Mouse (Mus musculus) left cerebral cortex, postnatal 4 days (tissue): ENCODE results near the gene Prrx2. TPM values are rescaled to one million over a fixed set of nuclear protein-coding genes. Genes with fewer than 3 reads are reported as not detected.

ENCODE experiments used
- DNase-seq: peaks from one replicate; pipeline ENCODE4 v3.0.0-alpha.2; 2022
- intact Hi-C: fragments of 180-260 bp; cut with DNase I; formaldehyde crosslinking; loops from one replicate; pipeline ENCODE4 v1.15.1; 2025
- total RNA-seq, 2 experiments: library from RNA; stranded (reverse); gene quantifications; 2 replicates each; pipeline ENCODE4 v1.2.3; 2021

The Prrx2 gene
- total RNA-seq: 1 to 10 TPM; 2.5 to 3.7 TPM

DNA sequence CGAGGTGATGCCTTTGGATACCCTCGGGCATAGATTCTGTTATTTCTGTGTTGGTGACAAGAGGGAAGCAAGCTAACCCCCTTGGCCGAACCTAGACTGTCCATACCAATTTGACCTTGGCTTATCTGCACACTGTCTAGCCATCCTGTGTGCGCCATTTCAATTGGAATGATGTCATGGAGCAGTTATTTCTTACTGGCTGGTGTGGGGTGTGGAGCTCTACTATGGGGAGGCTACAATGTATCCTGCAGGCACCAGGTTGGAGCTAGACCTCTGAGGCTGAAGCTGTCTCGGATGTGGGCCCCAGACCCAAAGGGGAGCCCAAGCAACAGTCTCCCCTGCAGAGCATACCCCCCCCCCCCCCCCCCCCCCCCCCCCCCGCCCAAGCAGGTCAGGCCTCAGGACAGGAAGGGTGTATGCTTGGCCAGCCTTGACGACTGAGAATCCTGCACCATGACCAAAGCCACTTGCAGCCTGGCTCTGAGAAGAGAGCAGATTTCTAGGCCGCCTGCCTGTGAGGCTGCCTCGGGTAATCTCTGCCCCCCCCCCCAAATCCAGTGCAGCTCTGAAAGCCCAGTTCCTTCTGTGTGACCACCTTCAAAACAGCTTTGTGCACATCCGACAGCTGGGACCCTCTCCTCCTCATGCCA is at the start of gene Prrx2:
Gene Prrx2 (plus strand): TSS at position 600 of the 650 bp plus-strand sequence.
- no peak for DNase-seq
- intact Hi-C loops: no loop called here

DNA sequence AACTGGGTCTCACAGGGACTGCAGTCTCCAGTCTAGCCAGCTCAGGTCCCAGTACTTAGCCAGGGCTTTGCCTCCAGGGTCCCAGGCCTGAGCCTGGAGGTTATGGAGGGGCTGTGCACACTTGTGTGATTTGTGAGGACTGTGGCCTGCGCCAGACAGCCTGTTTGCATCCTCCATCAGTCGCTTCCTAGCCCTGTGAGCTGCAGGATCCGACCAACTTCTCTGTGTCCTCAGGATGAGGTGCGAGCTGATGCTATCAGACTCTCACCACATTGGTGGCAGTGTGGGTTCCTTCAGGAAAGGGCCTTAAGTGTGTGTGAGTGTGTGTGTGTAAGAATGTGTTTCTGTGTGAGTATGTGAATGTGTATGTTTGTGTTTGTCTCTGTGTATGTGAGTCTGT is 47.3 kb upstream of the Prrx2 start:
- intact Hi-C loops: loop anchor here (5.0 kb wide), 1 partner anchor 65 kb away; no protein-coding TSS in a partner anchor
- DNase-seq: no peak

DNA sequence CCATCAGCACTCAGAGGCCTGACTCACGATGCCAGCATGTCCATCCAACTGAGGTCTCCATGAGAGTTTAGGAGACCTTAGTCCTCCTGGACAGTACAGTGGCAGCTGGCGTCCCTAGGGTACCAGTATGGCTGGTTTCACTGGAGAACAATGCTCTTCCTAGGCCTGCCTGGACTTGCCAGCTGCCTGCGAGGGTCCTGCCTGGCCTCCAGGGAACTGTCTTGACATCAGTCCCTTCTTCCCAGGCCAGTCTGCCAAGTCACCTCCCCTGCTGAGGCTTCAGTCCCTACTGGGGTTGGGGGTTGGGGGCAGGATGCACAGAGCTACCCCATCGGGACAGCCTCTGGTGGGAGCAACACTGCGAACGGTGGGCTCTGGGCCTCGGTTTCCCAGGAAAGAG is 42.7 kb upstream of the Prrx2 start:
- DNase-seq: peak; percentile 32
- intact Hi-C loops: loop anchor here (5.0 to 10.0 kb wide), 2 partner anchors 177 to 355 kb away; no protein-coding TSS in a partner anchor

DNA sequence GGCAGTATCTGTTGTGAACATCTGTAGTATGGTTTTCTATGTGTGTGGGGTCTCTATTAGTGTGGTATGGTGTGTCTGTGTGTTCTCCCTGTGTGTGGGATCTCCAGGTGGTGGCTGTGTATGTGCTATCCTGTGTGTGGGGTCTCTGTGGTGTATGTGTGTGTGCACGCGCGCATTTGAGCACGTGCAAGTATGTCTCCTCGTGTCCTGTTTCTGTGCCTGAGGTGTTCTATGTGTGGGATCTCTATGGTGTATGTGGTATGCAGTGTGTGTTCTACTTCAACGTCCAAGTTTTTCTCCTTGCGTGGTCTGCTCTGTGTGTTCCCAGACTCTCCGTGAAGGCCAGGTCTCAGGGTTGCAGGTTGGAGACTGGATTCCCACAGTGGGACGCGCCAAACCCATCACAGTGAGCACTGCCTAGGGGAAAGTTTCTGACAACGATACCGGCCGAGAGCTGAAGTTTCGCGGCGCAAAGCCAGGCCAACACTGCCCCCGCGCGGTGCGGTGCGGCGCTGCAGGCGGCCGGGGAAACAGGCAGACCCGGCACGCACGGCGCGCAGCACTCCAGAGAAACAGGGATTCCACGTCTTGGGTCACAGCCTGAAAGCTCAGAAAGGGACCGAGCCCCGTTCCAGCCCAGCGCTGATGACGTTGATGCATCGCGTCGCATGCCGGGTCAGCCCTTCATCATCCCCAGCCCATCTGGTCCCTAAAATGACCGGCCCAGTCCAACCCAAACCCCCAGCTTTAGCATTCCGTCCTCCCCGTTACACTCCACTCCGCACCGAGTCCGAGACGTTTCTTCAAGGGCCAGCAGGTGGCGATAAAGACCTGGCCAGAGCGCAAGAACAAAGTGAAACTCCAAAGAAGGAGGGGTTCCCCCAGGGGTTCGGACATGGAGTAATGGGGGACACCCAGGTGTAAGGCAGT is 40.3 kb upstream of the Prrx2 start:
- intact Hi-C loops: loop anchor here (5.0 to 10.0 kb wide), 2 partner anchors 180 to 357 kb away; no protein-coding TSS in a partner anchor
- DNase-seq: peak; percentile 94

DNA sequence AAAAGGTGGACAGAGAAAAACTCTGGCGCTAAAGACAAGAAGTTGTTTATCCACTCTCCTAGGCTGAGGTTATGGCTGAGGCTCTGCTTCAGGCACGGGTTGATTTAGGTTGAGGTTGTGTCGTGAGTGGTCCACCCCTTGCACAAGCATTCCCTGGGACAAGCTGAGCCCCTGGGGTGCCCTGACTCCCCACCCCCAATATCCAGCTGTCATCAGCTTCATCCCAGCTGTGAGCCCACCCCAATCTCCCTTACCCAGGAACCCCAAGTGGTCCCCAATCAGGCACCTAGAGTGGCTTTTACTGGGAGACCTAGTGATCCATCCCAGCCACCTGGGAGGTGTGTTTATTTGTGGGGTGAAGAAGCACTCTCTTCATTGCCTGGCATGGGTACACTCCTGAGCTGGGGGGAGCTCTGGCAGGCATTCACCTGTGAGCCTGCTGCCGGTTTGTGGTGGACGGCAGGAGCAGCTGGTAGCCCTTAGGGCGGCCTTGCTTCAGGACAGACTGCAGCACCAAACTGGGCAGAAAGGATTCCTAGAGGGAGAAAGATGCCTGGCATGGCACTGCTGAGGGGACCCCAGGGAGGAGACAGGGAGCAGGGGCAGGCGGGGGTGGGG is 39.4 kb upstream of the Prrx2 start:
- no peak for DNase-seq
- intact Hi-C loops: loop anchor here (10.0 kb wide), 1 partner anchor 181 kb away; no protein-coding TSS in a partner anchor

DNA sequence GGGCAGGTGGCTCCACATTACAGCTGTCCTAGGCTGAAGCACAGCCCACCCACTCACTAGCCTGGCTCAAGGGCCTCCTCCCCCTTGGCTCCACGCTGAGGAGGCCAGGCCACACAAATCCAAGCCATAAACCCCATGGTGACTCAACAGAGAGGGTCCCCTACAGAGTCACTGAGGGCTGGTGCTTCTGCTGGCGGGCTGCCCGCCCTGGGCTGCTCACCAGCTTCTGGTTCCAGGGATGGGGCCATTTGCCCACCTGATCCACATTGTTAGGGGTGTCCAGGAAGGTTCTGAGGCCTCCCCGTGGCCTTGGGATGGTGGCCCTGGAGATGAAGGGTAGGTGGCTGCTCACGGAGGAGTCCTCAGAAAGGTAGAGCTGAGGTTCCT is 38.9 kb upstream of the Prrx2 start:
- peak; percentile 69 for DNase-seq

DNA sequence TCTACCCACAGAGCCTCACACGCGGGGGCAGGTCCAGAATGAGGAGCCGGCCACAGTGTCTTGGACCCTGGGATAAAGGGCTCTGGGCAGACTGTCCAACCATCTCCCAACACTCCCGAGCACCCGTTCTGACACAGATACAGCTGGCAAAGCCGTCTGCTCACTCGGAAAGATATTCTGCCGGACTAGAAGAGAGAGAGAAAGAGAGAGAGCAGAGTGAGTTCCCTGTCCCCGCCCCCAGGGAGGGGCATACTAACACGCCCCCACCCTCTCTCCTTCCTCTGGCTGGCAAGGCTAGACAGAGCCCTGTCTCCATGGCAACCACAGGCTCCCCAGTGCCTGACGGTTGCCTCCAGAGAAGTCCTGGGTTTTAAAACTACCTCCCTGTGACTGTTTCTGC is 38.4 kb upstream of the Prrx2 start:
- intact Hi-C loops: loop anchor here (10.0 kb wide), 1 partner anchor 182 kb away; no protein-coding TSS in a partner anchor
- peak; percentile 91 for DNase-seq

More for the DNA sequence above, 38.9 kb upstream of the Prrx2 start:
- intact Hi-C loops: loop anchor here (10.0 kb wide), 1 partner anchor 181 kb away; no protein-coding TSS in a partner anchor

DNA sequence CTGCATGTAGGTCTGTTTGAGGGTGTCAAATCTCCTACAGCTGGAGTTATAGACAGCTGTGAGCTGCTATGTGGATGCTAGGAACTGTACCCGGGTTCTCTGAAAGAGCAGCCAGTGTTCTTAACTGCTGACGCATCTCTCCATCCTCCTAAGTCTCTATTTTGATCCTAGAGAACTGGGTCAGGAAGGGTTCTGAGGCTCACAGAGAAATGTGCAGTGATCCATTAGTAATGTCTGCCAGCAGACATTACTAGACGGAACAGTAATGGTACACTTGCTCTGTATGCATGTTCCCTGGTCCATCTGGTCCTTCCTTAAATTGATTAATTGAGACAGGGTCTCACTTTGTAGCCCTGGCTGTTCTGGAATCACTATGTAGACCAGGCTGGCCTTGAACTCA is 35.3 kb upstream of the Prrx2 start:
- no peak for DNase-seq
- intact Hi-C loops: loop anchor here (10.0 kb wide), 1 partner anchor 185 kb away; no protein-coding TSS in a partner anchor

DNA sequence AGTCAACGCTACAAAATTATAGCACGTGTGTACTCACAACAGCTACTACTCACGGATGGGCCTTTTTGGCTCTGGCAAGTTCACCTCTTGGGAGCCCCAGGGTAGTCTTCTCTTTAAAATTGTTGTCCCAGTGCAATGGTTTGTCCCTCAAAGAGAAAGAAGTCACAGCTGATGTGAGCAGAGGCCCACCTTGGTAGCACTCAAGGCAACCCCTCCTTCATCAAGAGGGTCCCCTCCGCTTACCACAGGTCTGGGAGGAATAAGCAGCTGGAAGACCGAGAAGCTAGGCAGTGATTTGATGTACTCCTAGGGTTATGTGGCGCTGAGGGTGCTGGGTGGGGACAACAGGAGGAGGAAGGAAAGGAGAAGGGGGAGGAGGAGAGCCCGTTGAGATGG is 34.1 kb upstream of the Prrx2 start:
- intact Hi-C loops: no loop called here
- no peak for DNase-seq

DNA sequence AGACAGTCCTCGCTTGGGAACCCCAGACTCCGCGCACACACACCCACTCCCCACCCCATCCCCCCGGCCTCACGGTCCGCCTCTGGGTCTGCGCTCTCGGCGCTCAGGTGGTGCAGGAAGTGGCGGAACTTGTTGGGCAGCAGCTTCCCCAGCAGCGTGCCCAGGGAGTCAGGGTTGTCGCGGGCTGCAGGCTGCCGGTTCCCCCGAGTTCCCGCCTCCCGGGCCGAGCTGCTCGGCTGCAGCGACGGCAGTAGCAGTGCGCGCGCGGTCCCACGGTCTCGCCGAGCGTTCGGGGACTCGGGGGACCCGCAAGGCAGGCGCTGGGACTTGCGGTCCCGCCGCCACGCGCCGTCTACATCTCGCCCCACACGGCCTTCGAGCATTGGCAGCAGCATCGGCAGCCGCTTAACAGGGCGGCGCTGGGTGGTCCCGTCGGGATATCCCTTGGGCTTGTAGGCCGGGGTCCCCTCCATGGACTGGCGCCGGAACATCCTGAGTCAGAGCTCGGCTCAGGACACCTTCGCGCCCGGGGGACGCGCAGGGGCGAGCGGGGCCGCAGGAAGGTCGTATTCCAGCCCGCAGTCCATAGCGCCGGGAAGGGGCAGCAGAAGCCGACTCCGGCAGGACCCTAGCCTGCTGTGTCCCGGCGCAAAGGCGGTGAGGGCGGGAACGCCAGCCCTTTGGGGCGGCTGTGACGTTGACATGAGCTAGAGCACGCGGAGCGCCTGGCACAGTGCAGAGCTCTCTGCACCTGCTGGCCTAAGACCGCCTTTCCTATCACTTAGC is 33.5 kb upstream of the Prrx2 start:
- no peak for DNase-seq
- intact Hi-C loops: no loop called here

DNA sequence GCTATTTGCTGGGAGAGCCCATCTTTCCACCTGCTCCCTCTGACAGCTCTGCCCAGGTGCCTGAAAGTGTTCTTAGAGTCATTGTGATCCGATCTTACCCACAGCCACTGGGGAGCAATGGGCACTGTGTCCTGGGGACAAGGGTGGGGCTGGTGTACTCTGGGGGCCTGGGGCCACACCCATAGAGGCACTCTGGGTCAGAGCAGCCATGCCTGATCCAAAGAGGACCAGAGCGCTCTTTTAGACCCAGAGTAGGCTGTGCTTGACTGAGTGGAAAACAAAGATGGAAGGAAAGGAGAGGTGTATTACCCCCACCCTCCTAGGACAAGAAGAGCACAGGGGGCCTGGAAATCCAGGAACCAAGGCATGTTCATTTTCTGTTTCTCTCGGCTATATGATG is 31.2 kb upstream of the Prrx2 start, which contains the start of gene 1700001O22Rik:
Gene 1700001O22Rik (minus strand): TSS at position 58 of the 400 bp plus-strand sequence.
- intact Hi-C loops: no loop called here
- no peak for DNase-seq

DNA sequence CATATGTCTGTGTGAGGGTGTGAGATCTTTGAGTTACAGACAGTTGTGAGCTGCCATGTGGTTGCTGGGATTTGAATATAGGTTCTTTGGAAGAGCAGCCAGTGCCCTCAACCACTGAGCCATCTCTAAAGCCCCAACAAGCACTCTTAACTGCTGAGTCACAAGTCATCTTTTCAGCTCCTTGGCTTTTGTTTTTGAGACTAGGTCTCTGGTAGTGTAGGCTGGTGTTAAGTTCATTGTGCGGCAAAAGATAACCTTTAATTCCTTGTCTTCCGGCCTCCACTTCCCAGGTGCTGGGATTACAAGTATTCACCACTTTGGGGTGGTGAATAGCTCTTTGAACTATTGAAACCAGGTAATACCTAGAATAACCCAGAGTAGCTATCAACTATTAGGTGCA is 28.8 kb upstream of the Prrx2 start:
- intact Hi-C loops: no loop called here
- DNase-seq: no peak

DNA sequence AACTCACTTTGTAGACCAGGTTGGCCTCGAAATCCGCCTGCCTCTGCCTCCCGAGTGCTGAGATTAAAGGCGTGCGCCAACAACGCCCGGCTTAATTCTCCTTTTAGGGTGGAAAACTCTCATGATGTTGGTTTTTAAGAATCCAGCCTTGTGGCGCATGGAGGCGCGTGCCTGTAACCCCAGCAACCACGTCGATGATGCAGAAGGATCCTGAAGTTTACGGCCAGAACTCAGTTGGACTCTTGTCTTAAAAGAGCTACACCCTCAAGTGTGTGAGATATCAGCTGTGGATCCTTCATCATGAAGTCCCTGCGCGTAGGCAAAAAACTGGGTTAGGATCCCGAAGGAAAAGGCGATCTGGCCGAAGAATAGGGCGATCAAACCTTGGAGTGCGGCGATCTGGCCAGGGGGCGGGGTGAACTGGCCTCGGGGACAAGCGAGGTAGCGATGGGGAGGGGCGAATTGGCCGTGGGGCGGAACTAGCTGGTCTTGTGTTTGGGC is 27.6 kb upstream of the Prrx2 start:
- intact Hi-C loops: no loop called here

DNA sequence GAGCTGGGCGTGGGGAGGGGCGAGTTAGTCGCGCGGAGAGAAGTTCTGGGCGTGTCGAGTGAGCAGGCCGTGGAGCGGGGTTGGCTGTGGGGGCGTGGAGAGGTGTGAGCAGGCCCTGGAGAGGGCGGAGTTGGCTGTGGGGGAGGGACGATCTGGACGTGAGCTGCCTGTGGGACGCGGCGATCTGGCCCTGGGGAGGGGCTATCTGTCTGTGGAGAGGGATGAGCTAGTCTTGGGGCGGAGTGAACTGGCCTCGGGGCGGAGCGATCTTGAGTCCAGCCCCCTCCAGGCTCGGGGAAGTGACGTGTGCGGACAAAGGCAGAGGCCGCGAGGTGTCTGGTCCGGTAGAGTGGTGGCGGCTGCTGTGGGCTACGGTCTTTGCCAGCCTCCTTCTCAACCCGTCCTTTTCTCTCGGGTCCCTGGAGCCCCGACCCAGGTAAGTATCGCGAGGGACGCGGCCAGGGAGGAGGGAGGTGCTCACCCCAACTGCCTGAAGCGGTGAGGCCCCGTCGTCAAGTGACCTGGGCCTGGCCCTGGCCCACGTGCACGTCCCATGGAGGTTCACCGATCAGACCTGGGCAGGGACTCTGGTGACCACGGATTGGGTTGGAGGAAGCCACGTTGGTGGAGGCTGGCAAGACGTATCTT is 27.0 kb upstream of the Prrx2 start, which contains the start of gene Ntmt1:
Gene Ntmt1 (plus strand): TSS at position 179 of the 648 bp plus-strand sequence.
- intact Hi-C loops: no loop called here
- DNase-seq: peak; percentile 100

More for the DNA sequence above, 27.6 kb upstream of the Prrx2 start:
- DNase-seq: no peak

DNA sequence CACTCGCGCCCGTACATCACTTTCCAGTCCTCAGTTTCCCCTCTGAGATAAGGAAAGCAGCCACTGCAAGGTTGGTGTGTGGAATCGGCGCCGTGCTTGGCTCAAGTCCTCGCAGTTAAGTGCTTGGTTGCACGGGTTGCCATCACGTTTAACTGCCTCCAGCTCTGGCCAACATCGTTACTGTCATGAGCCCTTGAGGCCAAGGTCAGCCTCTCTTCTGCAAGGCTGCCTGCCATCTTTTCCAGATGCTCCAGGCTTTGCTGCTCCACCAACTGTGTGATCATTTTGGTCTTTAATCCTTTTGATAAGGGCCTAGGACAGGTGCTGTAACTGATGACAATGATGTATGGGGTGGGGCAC is 26.5 kb upstream of the Prrx2 start:
- intact Hi-C loops: no loop called here

DNA sequence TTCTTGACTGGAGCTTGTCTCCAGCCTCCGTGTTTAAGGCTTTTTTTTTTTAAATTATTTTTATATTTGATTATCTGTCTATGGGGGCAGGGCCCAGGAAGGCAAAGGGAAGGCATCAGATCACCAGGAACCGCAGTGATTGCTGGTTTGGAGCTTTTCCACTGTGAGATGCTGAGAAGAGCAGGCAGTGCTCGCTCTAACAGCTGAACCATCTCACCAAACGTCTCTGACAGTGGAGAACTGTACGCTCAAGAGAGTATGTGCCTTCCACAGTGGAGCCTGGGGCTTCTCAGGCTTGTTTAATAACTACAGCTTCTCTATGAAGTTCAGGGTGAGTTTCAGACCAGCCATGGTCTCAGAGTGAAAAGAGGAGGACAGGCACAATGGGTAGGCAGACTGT is 25.3 kb upstream of the Prrx2 start:
- intact Hi-C loops: no loop called here
- no peak for DNase-seq

More for the DNA sequence above, 26.5 kb upstream of the Prrx2 start:
- DNase-seq: no peak

DNA sequence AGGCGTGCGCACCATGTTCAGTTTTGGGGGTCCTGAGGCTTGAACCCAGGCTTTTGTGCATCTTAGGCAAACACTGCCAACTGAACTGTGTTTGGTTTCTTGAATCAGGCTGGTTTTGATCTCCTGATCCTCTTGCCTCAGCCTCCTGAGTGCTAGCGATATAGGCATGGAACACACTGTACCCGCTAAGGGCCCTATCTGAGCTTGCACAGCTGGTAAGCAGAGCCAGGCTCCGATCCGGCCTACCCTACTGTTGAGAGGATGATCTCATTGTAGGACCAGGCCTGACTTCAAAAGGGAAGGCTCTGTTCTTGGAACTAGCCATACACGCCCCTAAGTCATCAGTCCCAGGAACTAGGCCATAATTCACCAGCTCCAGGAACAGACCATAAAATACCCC is 24.2 kb upstream of the Prrx2 start:
- no peak for DNase-seq
- intact Hi-C loops: no loop called here

DNA sequence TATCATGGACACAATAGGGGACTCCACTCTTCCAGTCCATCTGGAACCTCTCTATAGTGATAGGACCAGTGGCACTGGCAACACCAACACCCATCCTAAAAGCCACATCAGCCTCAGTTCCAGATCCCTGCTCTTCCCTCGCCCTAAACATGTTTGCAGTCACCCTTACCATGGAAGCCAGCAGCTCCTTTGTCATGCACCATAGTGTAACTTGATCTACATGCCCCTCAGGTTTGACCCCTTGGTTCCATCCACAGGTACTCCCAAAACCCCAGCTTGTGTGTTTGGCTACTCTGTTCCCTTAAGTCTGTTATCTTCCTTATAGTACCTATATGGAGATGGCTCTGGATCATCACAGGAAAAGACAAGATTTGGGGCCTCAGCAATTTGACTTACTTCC is 18.4 kb upstream of the Prrx2 start:
- no peak for DNase-seq
- intact Hi-C loops: no loop called here

DNA sequence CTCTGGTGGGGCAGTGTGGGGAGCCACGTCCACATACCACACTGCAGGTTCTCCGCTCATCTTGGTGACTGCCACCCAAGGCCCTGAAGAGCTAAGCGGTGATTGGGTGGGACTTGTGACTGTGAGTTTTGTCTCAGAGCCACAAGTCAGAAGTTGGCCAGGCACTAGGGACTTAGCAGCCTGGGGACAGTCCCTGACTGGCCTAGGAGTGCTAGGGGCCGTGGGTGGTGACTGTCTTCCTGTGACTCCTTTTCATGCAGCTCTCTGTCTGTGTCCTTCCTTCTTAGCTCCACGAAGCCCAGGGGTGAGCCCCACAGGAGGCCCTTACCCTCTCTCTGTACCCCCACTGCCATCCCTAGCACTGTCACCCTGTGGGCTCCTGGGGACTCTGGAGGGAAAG is 14.9 kb upstream of the Prrx2 start:
- no peak for DNase-seq
- intact Hi-C loops: no loop called here
